Mouse (Mus musculus) fibroblast of lung, adult 2 months (primary cell): ENCODE measurements at regions not wholly inside any gene's neighbourhood (a gene's known extent, or its start where the extent isn't known, plus 50 kb on each side); places are given as distances from the start of the nearest gene placed in this dataset.

ENCODE experiments used
- DNase-seq: peaks from one replicate; pipeline ENCODE4 v3.0.0-alpha.2; 2011; ENCODE audit warnings: low read depth

GRCm38 (mm10) chr10:96863230-96863629, 246.4 kb downstream of the Btg1 start:
- DNase-seq: no peak

- DNase-seq: no peak
These were observed 249.7 kb downstream of the Btg1 start for GRCm38 (mm10) chr10:96866468-96866867.

- DNase-seq: peak; percentile 64
These were observed 254.9 kb downstream of the Btg1 start for GRCm38 (mm10) chr10:96871559-96872160.

- no peak for DNase-seq
These were observed 257.8 kb downstream of the Btg1 start for GRCm38 (mm10) chr10:96874646-96875045.

GRCm38 (mm10) chr10:96875676-96876075, 258.9 kb downstream of the Btg1 start:
- no peak for DNase-seq

- DNase-seq: no peak
These were observed 262.6 kb downstream of the Btg1 start for GRCm38 (mm10) chr10:96879425-96879824.

GRCm38 (mm10) chr10:96880771-96881170, 264.0 kb downstream of the Btg1 start:
- DNase-seq: no peak

- DNase-seq: no peak
These were observed 264.4 kb downstream of the Btg1 start for GRCm38 (mm10) chr10:96881212-96881611.

GRCm38 (mm10) chr10:96881660-96882059, 264.9 kb downstream of the Btg1 start:
- DNase-seq: no peak

GRCm38 (mm10) chr10:96901150-96901549, 284.3 kb downstream of the Btg1 start:
- DNase-seq: no peak

GRCm38 (mm10) chr10:96905098-96905809, 288.4 kb downstream of the Btg1 start:
- no peak for DNase-seq

- no peak for DNase-seq
These were observed 293.0 kb downstream of the Btg1 start for GRCm38 (mm10) chr10:96909661-96910315.

GRCm38 (mm10) chr10:96921181-96921580, 304.4 kb downstream of the Btg1 start:
- no peak for DNase-seq

GRCm38 (mm10) chr10:96924266-96924672, 307.5 kb downstream of the Btg1 start:
- DNase-seq: peak; percentile 20

- DNase-seq: no peak
These were observed 307.9 kb downstream of the Btg1 start for GRCm38 (mm10) chr10:96924722-96925121.

- peak; percentile 25 for DNase-seq
These were observed 309.0 kb downstream of the Btg1 start for GRCm38 (mm10) chr10:96925771-96926170.

- DNase-seq: peak; percentile 28
These were observed 317.9 kb downstream of the Btg1 start for GRCm38 (mm10) chr10:96934661-96935060.

- DNase-seq: no peak
These were observed 324.2 kb downstream of the Btg1 start for GRCm38 (mm10) chr10:96940887-96941518.

GRCm38 (mm10) chr10:96944229-96944628, 327.4 kb downstream of the Btg1 start:
- DNase-seq: no peak

GRCm38 (mm10) chr10:96947971-96948370, 331.2 kb downstream of the Btg1 start:
- DNase-seq: no peak

GRCm38 (mm10) chr10:96948871-96949270, 332.1 kb downstream of the Btg1 start:
- DNase-seq: peak; percentile 14

GRCm38 (mm10) chr10:96955036-96955775, 338.4 kb downstream of the Btg1 start:
- DNase-seq: no peak
